Mouse (Mus musculus): ENCODE results near the gene Gm3182.
"Not testable (repeated sequence)": the region's sequence is repeated elsewhere in the genome, so short reads cannot be mapped to it uniquely, and the experiment has no call there.

Gm3182 gene

DNA sequence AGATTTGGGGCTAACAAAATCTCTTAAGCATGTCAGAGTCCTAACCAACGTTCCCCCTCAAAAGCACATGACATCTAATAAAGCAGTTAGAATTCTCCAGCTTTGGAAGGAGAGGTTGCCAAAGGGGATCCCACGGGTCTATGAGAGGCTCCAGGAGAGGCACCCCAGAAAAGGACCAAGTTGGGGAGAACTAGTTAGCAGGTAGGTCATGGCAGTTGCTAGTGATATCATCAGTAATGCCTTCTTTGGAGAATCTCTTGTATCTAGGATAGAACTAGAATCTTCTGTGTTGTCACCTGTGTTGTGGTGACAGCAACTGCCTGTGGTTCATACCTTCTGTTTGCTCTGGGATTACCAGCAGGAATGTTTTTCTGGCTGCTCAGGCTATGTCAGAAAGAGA is at the start of gene Gm3182:
Gm3182 (plus strand) TSS at position 301 of the 400 bp plus-strand sequence.
- not testable (repeated sequence) for DNase-seq (ENCODE audit: low read depth)

DNA sequence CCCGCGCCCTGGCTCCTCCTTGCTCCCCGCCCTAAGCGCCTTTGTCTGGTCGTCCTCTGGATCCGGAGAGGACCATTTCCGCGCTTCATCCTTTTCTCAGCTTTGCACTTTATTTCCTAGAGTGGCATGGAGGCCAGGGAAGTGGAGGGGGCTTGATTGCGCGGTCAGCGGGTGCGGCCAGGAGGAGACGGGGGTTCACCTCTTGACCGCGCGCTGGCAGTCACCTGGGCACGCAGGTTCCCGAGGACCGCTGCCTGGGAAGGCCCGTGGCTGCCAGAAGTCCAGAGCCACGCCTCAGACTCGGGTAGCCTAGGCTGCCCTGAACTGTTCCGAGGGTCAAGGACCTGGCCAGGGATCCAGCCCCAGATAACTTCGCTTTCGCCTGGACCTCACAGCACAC is 17.9 kb downstream of the Gm3182 start:
- DNase-seq (ENCODE audit: low read depth), result not testable (repeated sequence)

All from 416B (cell line).